Mouse (Mus musculus) stomach, embryonic 16.5 days (tissue): ENCODE measurements around the gene Igf1r. TPM values are rescaled to one million over a fixed set of nuclear protein-coding genes. Genes with fewer than 3 reads are reported as not detected.

Experiments
- ATAC-seq: fragments of 200-750 bp; cut with Nextera tagmentation; 2 replicates; pipeline ENCODE4 v1.8.0; 2017; ENCODE audit warnings: moderate number of reproducible peaks, moderate TSS enrichment; ENCODE audit not compliant: insufficient read depth, low FRiP score
- H3K27ac ChIP-seq: fragments of 300-500 bp; sonication (generic); 2 replicates; pipeline ENCODE4 v1.5.1; 2014; ENCODE audit warnings: low read length
- H3K27me3 ChIP-seq: fragments of 300-500 bp; sonication (generic); 2 replicates; pipeline ENCODE4 v1.6.1; 2014; ENCODE audit warnings: low read length, control low read depth, mixed read lengths; ENCODE audit not compliant: control insufficient read depth, insufficient read depth
- H3K36me3 ChIP-seq: fragments of 300-500 bp; sonication (generic); 2 replicates; pipeline ENCODE4 v1.6.1; 2014; ENCODE audit warnings: low read length; ENCODE audit not compliant: control insufficient read depth, insufficient read depth
- H3K4me1 ChIP-seq: fragments of 300-500 bp; sonication (generic); 2 replicates; pipeline ENCODE4 v1.6.1; 2014; ENCODE audit warnings: low read length, control low read depth, mixed read lengths; ENCODE audit not compliant: control insufficient read depth, insufficient read depth
- H3K4me2 ChIP-seq: fragments of 300-500 bp; sonication (generic); 2 replicates; pipeline ENCODE4 v1.6.1; 2014; ENCODE audit warnings: low read depth, low read length, mixed read lengths
- H3K4me3 ChIP-seq: fragments of 300-500 bp; sonication (generic); replicated peaks from 2 replicates; pipeline ENCODE4 v1.5.1; 2014; ENCODE audit warnings: mild to moderate bottlenecking, low read length
- H3K9ac ChIP-seq: fragments of 300-500 bp; sonication (generic); 2 replicates; pipeline ENCODE4 v1.6.1; 2014; ENCODE audit warnings: low read length
- H3K9me3 ChIP-seq: fragments of 300-500 bp; sonication (generic); replicated peaks from 2 replicates; pipeline ENCODE4 v1.6.1; 2016; ENCODE audit warnings: low read length, control low read depth; ENCODE audit not compliant: control insufficient read depth
- WGBS: fragments of 180-500 bp; shearing (Covaris S2); extraction: QIAGEN DNeasy Blood & Tissue Kit; methylation state at CpG from one replicate; pipeline ENCODE4 v1.1.7; 2014; 5-methylcytosine and 5-hydroxymethylcytosine counted together
- polyA plus RNA-seq: library from polyadenylated mRNA; unstranded; fragments of >200 nt; fragmentation: Nextera tagmentation; extraction: Ambion mirVana; gene quantifications from 2 replicates; pipeline ENCODE4 v1.2.1, GENCODE M21; 2015

Igf1r gene
- polyA plus RNA-seq, 1 experiment from 2014 or later, result 15.0 TPM

DNA sequence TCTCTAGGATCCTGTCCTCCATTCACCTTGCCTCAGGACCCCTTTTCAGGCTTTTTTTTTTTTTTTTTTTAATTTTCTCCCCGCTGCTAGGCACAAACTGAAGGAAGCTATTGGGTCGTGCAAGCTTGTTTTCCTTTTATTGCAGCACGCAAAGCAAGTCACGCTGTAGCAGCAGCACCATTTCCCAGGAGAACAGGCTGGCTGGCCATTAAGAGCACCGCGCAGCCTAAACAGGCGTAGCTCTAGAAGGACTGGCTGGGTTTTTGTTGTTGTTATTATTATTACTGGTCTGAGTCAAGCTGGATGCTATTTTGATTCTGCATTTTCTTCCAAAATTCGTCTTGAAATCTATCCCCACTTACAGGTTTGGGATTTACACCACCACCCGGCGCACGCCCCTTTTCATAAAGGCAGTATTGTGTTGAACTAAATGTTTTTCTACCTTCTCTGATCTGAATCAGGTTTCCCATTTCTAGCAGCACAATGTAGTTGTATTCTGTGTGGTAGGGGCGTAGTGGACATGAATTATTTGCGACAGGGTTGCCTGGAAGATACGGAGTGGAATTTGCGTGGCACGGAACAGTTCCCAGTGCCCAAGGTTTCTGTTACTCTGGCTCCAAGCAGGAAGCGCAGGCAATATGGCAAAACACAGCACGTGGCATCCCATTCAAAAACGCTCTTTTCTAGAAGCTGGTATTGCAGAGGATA is 177.1 kb downstream of the Igf1r start:
- no peaks in the 10 kb centered on the region for H3K27me3 ChIP-seq
- no peaks in the 10 kb centered on the region for H3K36me3 ChIP-seq
- peak; percentile 54 for ATAC-seq
- WGBS, result under 1% methylated on average over 19 of the region's 19 CpGs
- peak overlapping the region; percentile 68 for H3K4me3 ChIP-seq
- peak overlapping the region; percentile 73 for H3K4me2 ChIP-seq
- no peaks in the 10 kb centered on the region for H3K9me3 ChIP-seq
- peaks cover 19% of the 10 kb centered on the region for H3K4me1 ChIP-seq
- H3K9ac ChIP-seq, result peak overlapping the region; percentile 70
- peak overlapping the region; percentile 72 for H3K27ac ChIP-seq

DNA sequence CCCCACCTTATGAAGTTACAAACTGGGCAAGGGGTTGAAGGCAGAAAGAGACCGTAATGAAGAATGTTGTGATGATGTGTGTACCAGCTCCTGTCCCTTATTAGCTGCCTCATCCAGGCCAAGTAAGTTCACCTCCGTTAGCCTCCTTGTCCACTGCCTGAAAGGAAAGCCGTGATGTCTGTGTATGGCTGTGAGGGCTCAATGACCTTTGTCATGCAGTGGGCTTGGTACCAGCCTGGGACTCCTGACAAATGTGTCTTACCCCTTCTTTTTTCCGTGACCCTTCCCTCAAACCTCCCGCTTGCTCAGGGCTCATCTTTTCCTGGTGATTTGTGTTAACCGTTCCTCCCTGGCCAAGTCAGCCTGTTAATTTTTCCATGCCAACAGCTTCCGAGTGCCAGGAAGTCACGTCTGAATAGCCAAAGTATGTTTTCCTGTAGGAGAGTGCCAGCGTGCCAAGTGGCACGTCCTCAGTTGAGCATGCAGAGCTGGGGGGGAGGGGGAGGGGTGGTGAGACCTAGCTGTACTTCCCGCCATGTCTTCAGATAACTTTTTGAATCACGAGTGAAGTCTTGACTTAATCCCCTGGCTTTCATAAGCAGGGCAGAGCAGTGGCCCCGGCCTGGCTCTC is 178.4 kb downstream of the Igf1r start:
- Histone ChIP-seq H3K9me3 (no peaks in the 10 kb centered on the region), H3K27me3 (no peaks in the 10 kb centered on the region), H3K36me3 (no peaks in the 10 kb centered on the region), H3K4me3 (no peak overlapping the region), H3K27ac (no peak overlapping the region), H3K4me1 (peaks cover 19% of the 10 kb centered on the region), H3K9ac (no peak overlapping the region), H3K4me2 (no peak overlapping the region)
- ATAC-seq, result no peak
- 71% methylated on average over 13 of the region's 13 CpGs for WGBS

DNA sequence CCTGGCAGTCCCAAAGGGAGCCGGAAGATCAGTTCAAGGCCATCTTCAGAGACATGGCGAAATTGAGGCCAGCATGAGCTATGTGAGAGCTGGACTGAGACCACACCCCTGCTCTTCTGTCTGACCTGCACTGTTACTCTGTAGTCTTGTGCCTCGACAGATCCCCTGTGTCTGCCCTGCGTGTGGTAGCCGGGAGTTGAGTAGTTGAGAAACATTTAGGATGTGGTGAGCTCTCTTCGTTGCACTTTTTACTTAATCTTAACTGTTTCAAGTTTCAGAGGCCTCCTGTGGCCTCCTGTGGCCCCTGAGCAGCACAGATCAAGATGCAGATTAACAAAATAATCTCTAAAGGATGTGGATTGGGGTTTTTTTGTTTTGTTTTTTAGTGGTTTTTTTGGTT is 181.1 kb downstream of the Igf1r start:
- Histone ChIP-seq H3K27me3 (no peaks in the 10 kb centered on the region), H3K4me2 (no peak overlapping the region), H3K9me3 (no peaks in the 10 kb centered on the region), H3K4me3 (no peak overlapping the region), H3K9ac (no peak overlapping the region), H3K27ac (no peak overlapping the region), H3K36me3 (no peaks in the 10 kb centered on the region), H3K4me1 (peaks cover 10% of the 10 kb centered on the region)
- WGBS, result 59% methylated on average over 6 of the region's 6 CpGs
- ATAC-seq, result no peak

DNA sequence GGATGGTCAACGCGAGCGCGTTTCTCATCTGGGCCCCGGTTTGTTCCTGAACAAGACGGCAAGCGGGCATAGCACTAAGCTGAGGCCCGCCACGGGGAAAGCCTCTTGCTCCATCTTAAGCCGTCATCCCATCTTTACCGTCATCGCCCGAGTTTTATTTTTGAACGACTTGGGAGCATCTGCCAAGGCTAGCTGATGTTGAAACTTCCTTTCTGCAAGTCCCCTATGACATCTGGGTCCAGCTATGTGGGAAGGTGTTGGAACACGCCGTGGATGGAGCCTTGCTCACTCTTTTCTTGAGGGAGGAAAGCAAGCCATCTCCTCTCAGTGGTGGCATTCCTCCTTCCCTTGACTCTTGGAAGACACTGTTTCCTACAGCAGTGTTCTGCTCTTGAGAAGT is 182.3 kb downstream of the Igf1r start:
- no peak for ATAC-seq
- Histone ChIP-seq H3K4me1 (peaks cover 13% of the 10 kb centered on the region), H3K9ac (no peak overlapping the region), H3K9me3 (no peaks in the 10 kb centered on the region), H3K27ac (no peak overlapping the region), H3K4me3 (no peak overlapping the region), H3K4me2 (no peak overlapping the region), H3K27me3 (no peaks in the 10 kb centered on the region), H3K36me3 (no peaks in the 10 kb centered on the region)
- WGBS, result 83% methylated on average over 16 of the region's 16 CpGs

DNA sequence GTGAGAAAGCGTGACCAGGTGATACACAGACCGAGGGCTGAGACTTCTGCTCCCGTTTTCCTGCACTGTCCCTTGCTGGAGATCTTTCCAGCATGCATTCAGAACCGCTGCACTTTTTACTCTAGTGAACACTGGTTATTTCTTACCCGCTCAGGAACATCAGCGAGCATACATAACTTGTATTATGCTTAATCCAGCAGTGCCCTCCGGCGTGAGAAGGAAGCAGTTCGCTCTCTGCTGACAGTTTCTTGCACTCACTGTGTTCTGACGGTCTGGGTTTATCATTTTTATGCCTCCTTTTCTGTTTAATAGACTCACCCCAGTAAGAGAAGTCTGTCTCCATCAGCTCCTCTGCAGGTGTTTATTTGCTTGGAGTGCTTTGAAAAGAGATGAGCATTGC is 183.4 kb downstream of the Igf1r start:
- ATAC-seq, result no peak
- Histone ChIP-seq H3K4me1 (peaks cover 8% of the 10 kb centered on the region), H3K9ac (no peak overlapping the region), H3K4me3 (no peak overlapping the region), H3K27ac (no peak overlapping the region), H3K36me3 (no peaks in the 10 kb centered on the region), H3K9me3 (no peaks in the 10 kb centered on the region), H3K4me2 (no peak overlapping the region), H3K27me3 (no peaks in the 10 kb centered on the region)
- WGBS, result 77% methylated on average over 10 of the region's 10 CpGs

GRCm38 (mm10) chr7:68139384-68139783 is 186.8 kb downstream of the Igf1r start:
- Histone ChIP-seq H3K4me1 (peaks cover 9% of the 10 kb centered on the region), H3K4me3 (no peak overlapping the region), H3K9ac (no peak overlapping the region), H3K4me2 (no peak overlapping the region), H3K9me3 (no peaks in the 10 kb centered on the region), H3K27me3 (no peaks in the 10 kb centered on the region), H3K27ac (no peak overlapping the region), H3K36me3 (no peaks in the 10 kb centered on the region)
- no peak for ATAC-seq
- 57% methylated on average over 2 of the region's 2 CpGs for WGBS

GRCm38 (mm10) chr7:68140041-68140807 is 187.6 kb downstream of the Igf1r start:
- ATAC-seq, result no peak
- 65% methylated on average over 11 of the region's 11 CpGs for WGBS

GRCm38 (mm10) chr7:68144266-68144665 is 191.6 kb downstream of the Igf1r start:
- no peak overlapping the region for H3K4me3 ChIP-seq
- H3K4me1 ChIP-seq, result peaks cover 6% of the 10 kb centered on the region
- H3K9me3 ChIP-seq, result no peaks in the 10 kb centered on the region
- H3K9ac ChIP-seq, result no peak overlapping the region
- H3K27ac ChIP-seq, result no peak overlapping the region
- no peak overlapping the region for H3K4me2 ChIP-seq
- H3K36me3 ChIP-seq, result no peaks in the 10 kb centered on the region
- WGBS, result 85% methylated on average over 6 of the region's 6 CpGs
- H3K27me3 ChIP-seq, result no peaks in the 10 kb centered on the region
- ATAC-seq, result no peak

More at GRCm38 (mm10) chr7:68140041-68140807, 187.6 kb downstream of the Igf1r start:
- Histone ChIP-seq H3K9ac (no peak overlapping the region), H3K36me3 (no peaks in the 10 kb centered on the region), H3K4me3 (no peak overlapping the region), H3K4me2 (no peak overlapping the region), H3K9me3 (no peaks in the 10 kb centered on the region), H3K27me3 (no peaks in the 10 kb centered on the region), H3K4me1 (peaks cover 9% of the 10 kb centered on the region), H3K27ac (no peak overlapping the region)
